Mouse (Mus musculus) adrenal gland, postnatal 4 days (tissue): ENCODE measurements around the gene Ell2. TPM values are rescaled to one million over a fixed set of nuclear protein-coding genes. Genes with fewer than 3 reads are reported as not detected.

Experiments
- DNase-seq, 2 experiments: peaks; one replicate each; pipeline ENCODE4 v3.0.0; 2021 to 2022; ENCODE audit warnings: low spot score in 2 of 2, mixed read lengths in 2 of 2
- total RNA-seq, 2 experiments: library from RNA; stranded (reverse); gene quantifications; 2 replicates each; pipeline ENCODE4 v1.2.3; 2021

The Ell2 gene
- total RNA-seq, 2 experiments from 2014 or later: 27.7 to 29.4 TPM

- no peak for DNase-seq
Measured at GRCm38 (mm10) chr13:75729834-75730233, 23.3 kb downstream of the Ell2 start.

GRCm38 (mm10) chr13:75730717-75731116 lies 24.2 kb downstream of the Ell2 start:
- DNase-seq: no peak

GRCm38 (mm10) chr13:75733594-75734161 lies 27.1 kb downstream of the Ell2 start:
- DNase-seq: no peak

- no peak for DNase-seq
Measured at GRCm38 (mm10) chr13:75734231-75734630, 27.7 kb downstream of the Ell2 start.

GRCm38 (mm10) chr13:75735606-75736005 lies 29.0 kb downstream of the Ell2 start:
- DNase-seq: no peak

- DNase-seq: no peak
Measured at GRCm38 (mm10) chr13:75737991-75738390, 31.4 kb downstream of the Ell2 start.

GRCm38 (mm10) chr13:75738536-75738935 lies 32.0 kb downstream of the Ell2 start:
- DNase-seq: no peak

- no peak for DNase-seq
Measured at GRCm38 (mm10) chr13:75738957-75739356, 32.4 kb downstream of the Ell2 start.

GRCm38 (mm10) chr13:75740018-75740417 lies 33.5 kb downstream of the Ell2 start:
- no peak for DNase-seq

- DNase-seq: no peak
Measured at GRCm38 (mm10) chr13:75741119-75741518, 34.6 kb downstream of the Ell2 start.

GRCm38 (mm10) chr13:75741736-75742729 lies 35.5 kb downstream of the Ell2 start:
- no peak for DNase-seq

GRCm38 (mm10) chr13:75742970-75743369 lies 36.4 kb downstream of the Ell2 start:
- no peak for DNase-seq

- DNase-seq: no peak
Measured at GRCm38 (mm10) chr13:75744065-75744464, 37.5 kb downstream of the Ell2 start.

GRCm38 (mm10) chr13:75745328-75745727 lies 38.8 kb downstream of the Ell2 start:
- no peak for DNase-seq

GRCm38 (mm10) chr13:75747265-75747664 lies 40.7 kb downstream of the Ell2 start:
- DNase-seq: no peak

GRCm38 (mm10) chr13:75748685-75749084 lies 42.1 kb downstream of the Ell2 start:
- no peak for DNase-seq

- DNase-seq: no peak
Measured at GRCm38 (mm10) chr13:75750785-75751184, 44.2 kb downstream of the Ell2 start.

GRCm38 (mm10) chr13:75752216-75752938 lies 45.8 kb downstream of the Ell2 start:
- DNase-seq: peak; percentile 60 to 69

- DNase-seq: no peak
Measured at GRCm38 (mm10) chr13:75754398-75754797, 47.8 kb downstream of the Ell2 start.

- no peak for DNase-seq
Measured at GRCm38 (mm10) chr13:75760859-75761548, 54.4 kb downstream of the Ell2 start.

GRCm38 (mm10) chr13:75762759-75763158 lies 56.2 kb downstream of the Ell2 start:
- DNase-seq: no peak
